ENCODE assay signal across 18 mouse cellular contexts in genomic region chr2:131140533-131140905, GRCm38 (mm10). TPM values are rescaled to one million over a fixed set of nuclear protein-coding genes. Genes with fewer than 3 reads are reported as not detected.
DNase-seq lines count a peak whose midpoint lies in the region; ATAC-seq and TF ChIP-seq lines count a peak whose summit lies in the region.
"Had no signal": no experiment of that assay in that cellular context is flagged by ENCODE, and none has a peak within 500 bp of the region (broad histone marks: within the 10 kb centered on the region; RNA-seq: fewer than 3 reads in every experiment).

No protein-coding gene starts in this region.

- no peak overlapping the region for H3K4me2 ChIP-seq in heart, embryonic 11.5 days
- H3K4me2 ChIP-seq in kidney, embryonic 15.5 days: no peak overlapping the region
- H3K4me2 ChIP-seq in stomach, postnatal 0 days (replicated peaks; ENCODE audit: low read depth): no peak overlapping the region

- peak overlapping the region; percentile 69; the same call in 1 of the 2 replicates for H3K27ac ChIP-seq in heart, embryonic 11.5 days (ENCODE audit: low read depth, low read length)
- peak overlapping the region; percentile 59; the same call in 1 of the 2 replicates for H3K27ac ChIP-seq in kidney, embryonic 15.5 days
- H3K27ac ChIP-seq in stomach, postnatal 0 days (replicated peaks): 0 out of 2 replicates have a peak overlapping the region, but pooled peaks have one; percentile 8

- no peak overlapping the region for H3K9ac ChIP-seq in heart, embryonic 11.5 days (ENCODE audit: low read depth, low read length)
- no peak overlapping the region for H3K9ac ChIP-seq in kidney, embryonic 15.5 days
- H3K9ac ChIP-seq in stomach, postnatal 0 days (ENCODE audit: low read length): no peak overlapping the region
- H3K9ac ChIP-seq: liver, embryonic 14.5 days had no signal

- peaks cover 33% of the 10 kb centered on the region for H3K4me1 ChIP-seq in heart, embryonic 11.5 days (ENCODE audit: control insufficient read depth, insufficient read depth, low read length)
- H3K4me1 ChIP-seq in kidney, embryonic 15.5 days: peaks cover 42% of the 10 kb centered on the region
- no peaks in the 10 kb centered on the region for H3K4me1 ChIP-seq in stomach, postnatal 0 days (replicated peaks; ENCODE audit: control insufficient read depth, insufficient read depth)

- no peak for TF ChIP-seq EP300 in stomach, postnatal 0 days (optimal IDR thresholded peaks at IDR 0.05)

- no peak for ATAC-seq in heart, embryonic 11.5 days (replicated peaks; ENCODE audit: insufficient number of reproducible peaks, low FRiP score, low TSS enrichment)
- ATAC-seq in kidney, embryonic 15.5 days (replicated peaks; ENCODE audit: low FRiP score): no peak
- no peak for ATAC-seq in stomach, postnatal 0 days (ENCODE audit: low FRiP score, low TSS enrichment)

- H3K9me3 ChIP-seq in heart, embryonic 11.5 days (replicated peaks; ENCODE audit: control insufficient read depth, low read length): no peaks in the 10 kb centered on the region
- no peaks in the 10 kb centered on the region for H3K9me3 ChIP-seq in kidney, embryonic 15.5 days (replicated peaks)
- H3K9me3 ChIP-seq in stomach, postnatal 0 days (ENCODE audit: control insufficient read depth, low read length): no peaks in the 10 kb centered on the region

- peaks cover 8% of the 10 kb centered on the region for H3K36me3 ChIP-seq in heart, embryonic 11.5 days (ENCODE audit: control insufficient read depth, insufficient read depth, low read length)
- H3K36me3 ChIP-seq in kidney, embryonic 15.5 days: peaks cover 81% of the 10 kb centered on the region
- peaks cover 10% of the 10 kb centered on the region; the same call in 1 of the 2 replicates for H3K36me3 ChIP-seq in stomach, postnatal 0 days (ENCODE audit: control insufficient read depth, insufficient read depth, low read length)

- H3K4me3 ChIP-seq in heart, embryonic 11.5 days (ENCODE audit: low read depth, low read length): no peak overlapping the region
- H3K4me3 ChIP-seq in kidney, embryonic 15.5 days (replicated peaks): no peak overlapping the region
- no peak overlapping the region for H3K4me3 ChIP-seq in stomach, postnatal 0 days (ENCODE audit: low read depth, low read length)
- H3K4me3 ChIP-seq: myocyte had no signal

- TF ChIP-seq CTCF in stomach, postnatal 0 days (IDR thresholded peaks at IDR 0.05; ENCODE audit: low read depth): no peak

- H3K27me3 ChIP-seq in heart, embryonic 11.5 days (ENCODE audit: control insufficient read depth, insufficient read depth, low read length): peaks cover 2% of the 10 kb centered on the region; the same call in 1 of the 2 replicates
- H3K27me3 ChIP-seq in kidney, embryonic 15.5 days: no peaks in the 10 kb centered on the region
- H3K27me3 ChIP-seq in stomach, postnatal 0 days (ENCODE audit: control insufficient read depth, insufficient read depth, low read length): no peaks in the 10 kb centered on the region

- WGBS in heart, embryonic 11.5 days (ENCODE audit: insufficient replicate concordance): 42% methylated on average over 5 of the region's 5 CpGs
- 64% methylated on average over 5 of the region's 5 CpGs for WGBS in kidney, embryonic 15.5 days
- WGBS in stomach, postnatal 0 days: 56% methylated on average over 5 of the region's 5 CpGs

- no peak for DNase-seq in heart, postnatal 4 days
- DNase-seq in kidney, postnatal 25 days: no peak
- DNase-seq in testis, postnatal 10 days (ENCODE audit: low spot score): peak; percentile 39
- DNase-seq in testis, postnatal 14 days (ENCODE audit: low spot score): no peak
- DNase-seq in stomach, postnatal 0 days (ENCODE audit: low spot score): no peak
- no peak for DNase-seq in MN1 (ENCODE audit: low spot score)
- DNase-seq: cerebellum, adult 18-20 months; embryo, embryonic 11 days; right cerebral cortex, postnatal 4 days had no signal

RNA-seq across cellular contexts. Expression of gene Gm11037, which starts 7.2 kb away (rescaled TPM):
- polyA plus RNA-seq in heart, embryonic 11.5 days (2014; fragmentation: Nextera tagmentation; extraction: Ambion mirVana): not detected in 2 replicates
- not detected for total RNA-seq in heart, postnatal 4 days (2021)
- not detected in 2 replicates for polyA plus RNA-seq in kidney, embryonic 15.5 days (2015; fragmentation: Nextera tagmentation; extraction: Ambion mirVana)
- not detected in 2 replicates for polyA plus RNA-seq in stomach, postnatal 0 days (2015; fragmentation: Nextera tagmentation; extraction: Ambion mirVana)
- total RNA-seq: hematopoietic stem cell, adult 5-6 weeks; left cerebral cortex, adult 18-20 months; MEL had no signal
- polyA plus RNA-seq: C2C12; liver, embryonic 14.5 days; myocyte; urinary bladder, adult 2 months had no signal

RNA-seq across cellular contexts. Expression of gene Hspa12b, which starts 13.4 kb away (rescaled TPM):
- polyA plus RNA-seq in heart, embryonic 11.5 days (2014; fragmentation: Nextera tagmentation; extraction: Ambion mirVana): 5.6 and 6.3 TPM in 2 replicates
- total RNA-seq in heart, postnatal 4 days (2021): 10 to 100 TPM; 40.3 to 40.6 TPM
- polyA plus RNA-seq in kidney, embryonic 15.5 days (2015; fragmentation: Nextera tagmentation; extraction: Ambion mirVana): 20.3 and 21.3 TPM in 2 replicates
- 4.2 TPM in 2 replicates for polyA plus RNA-seq in stomach, postnatal 0 days (2015; fragmentation: Nextera tagmentation; extraction: Ambion mirVana)

RNA-seq across cellular contexts. Expression of gene 1700037H04Rik, which starts 19.4 kb away (rescaled TPM):
- 83.0 and 83.4 TPM in 2 replicates for polyA plus RNA-seq in heart, embryonic 11.5 days (2014; fragmentation: Nextera tagmentation; extraction: Ambion mirVana)
- total RNA-seq in heart, postnatal 4 days (2021): 10 to 100 TPM; 23.4 to 26.0 TPM
- polyA plus RNA-seq in kidney, embryonic 15.5 days (2015; fragmentation: Nextera tagmentation; extraction: Ambion mirVana): 82.9 and 91.1 TPM in 2 replicates
- 42.6 and 43.6 TPM in 2 replicates for polyA plus RNA-seq in stomach, postnatal 0 days (2015; fragmentation: Nextera tagmentation; extraction: Ambion mirVana)

RNA-seq across cellular contexts. Expression of gene Cenpb, which starts 39.3 kb away (rescaled TPM):
- 4.1 and 4.6 TPM in 2 replicates for polyA plus RNA-seq in heart, embryonic 11.5 days (2014; fragmentation: Nextera tagmentation; extraction: Ambion mirVana)
- total RNA-seq in heart, postnatal 4 days (2021): 10 to 100 TPM; 76.5 to 78.4 TPM
- 10.6 and 10.8 TPM in 2 replicates for polyA plus RNA-seq in kidney, embryonic 15.5 days (2015; fragmentation: Nextera tagmentation; extraction: Ambion mirVana)
- 12.2 and 13.9 TPM in 2 replicates for polyA plus RNA-seq in stomach, postnatal 0 days (2015; fragmentation: Nextera tagmentation; extraction: Ambion mirVana)

RNA-seq across cellular contexts. Expression of gene Cdc25b, which starts 46.2 kb away (rescaled TPM):
- polyA plus RNA-seq in heart, embryonic 11.5 days (2014; fragmentation: Nextera tagmentation; extraction: Ambion mirVana): 41.1 and 41.8 TPM in 2 replicates
- total RNA-seq in heart, postnatal 4 days (2021): 10 to 100 TPM; 23.5 to 34.1 TPM
- 62.1 and 71.5 TPM in 2 replicates for polyA plus RNA-seq in kidney, embryonic 15.5 days (2015; fragmentation: Nextera tagmentation; extraction: Ambion mirVana)
- polyA plus RNA-seq in stomach, postnatal 0 days (2015; fragmentation: Nextera tagmentation; extraction: Ambion mirVana): 38.7 and 39.5 TPM in 2 replicates

Comparison
In these comparisons a context has a peak if more than half of its experiments do, and no peak if none do; other contexts are left out.
1. H3K27ac ChIP-seq: peak in every context shown above with its lines; median percentile 69 in heart, embryonic 11.5 days; 59 in kidney, embryonic 15.5 days; 8 in stomach, postnatal 0 days.